Mouse (Mus musculus) neural tube, embryonic 11.5 days (tissue): ENCODE measurements around the gene Ttc30a2. TPM values are rescaled to one million over a fixed set of nuclear protein-coding genes. Genes with fewer than 3 reads are reported as not detected.
"Not testable (repeated sequence)": the region's sequence is repeated elsewhere in the genome, so short reads cannot be mapped to it uniquely, and the experiment has no call there.

Source experiments
- ATAC-seq: fragments of 200-750 bp; cut with Nextera tagmentation; 2 replicates; pipeline ENCODE4 v1.8.0; 2017; ENCODE audit warnings: moderate number of reproducible peaks, mild to moderate bottlenecking, moderate TSS enrichment, moderate library complexity; ENCODE audit not compliant: insufficient read depth, low FRiP score, low TSS enrichment
- DNase-seq: peaks from one replicate; pipeline ENCODE4 v3.0.0-alpha.2; 2015; ENCODE audit warnings: low spot score
- H3K27ac ChIP-seq: fragments of 300-500 bp; sonication (generic); 2 replicates; pipeline ENCODE4 v1.5.1; 2014; ENCODE audit warnings: low read depth, mild to moderate bottlenecking, low read length
- H3K27me3 ChIP-seq: fragments of 300-500 bp; sonication (generic); 2 replicates; pipeline ENCODE4 v1.6.1; 2014; ENCODE audit warnings: mild to moderate bottlenecking, low read length, mixed read lengths; ENCODE audit not compliant: control insufficient read depth, insufficient read depth
- H3K36me3 ChIP-seq: fragments of 300-500 bp; sonication (generic); 2 replicates; pipeline ENCODE4 v1.6.1; 2014; ENCODE audit warnings: mild to moderate bottlenecking, low read length, moderate library complexity, mixed read lengths; ENCODE audit not compliant: control insufficient read depth, insufficient read depth
- H3K4me1 ChIP-seq: fragments of 300-500 bp; sonication (generic); 2 replicates; pipeline ENCODE4 v1.6.1; 2014; ENCODE audit warnings: low read length, mixed read lengths; ENCODE audit not compliant: control insufficient read depth, insufficient read depth
- H3K4me2 ChIP-seq: fragments of 300-500 bp; sonication (generic); 2 replicates; pipeline ENCODE4 v1.6.1; 2014; ENCODE audit warnings: low read depth, mild to moderate bottlenecking, moderate library complexity
- H3K4me3 ChIP-seq: fragments of 300-500 bp; sonication (generic); 2 replicates; pipeline ENCODE4 v1.5.1; 2014; ENCODE audit warnings: low read depth, low read length
- H3K9ac ChIP-seq: fragments of 300-500 bp; sonication (generic); 2 replicates; pipeline ENCODE4 v1.6.1; 2014; ENCODE audit warnings: mild to moderate bottlenecking, low read length
- H3K9me3 ChIP-seq: fragments of 300-500 bp; sonication (generic); 2 replicates; pipeline ENCODE4 v1.6.1; 2016; ENCODE audit warnings: low read length; ENCODE audit not compliant: control insufficient read depth
- WGBS: fragments of 180-500 bp; shearing (Covaris S2); extraction: QIAGEN DNeasy Blood & Tissue Kit; methylation state at CpG from one replicate; pipeline ENCODE4 v1.1.7; 2014; 5-methylcytosine and 5-hydroxymethylcytosine counted together
- polyA plus RNA-seq: library from polyadenylated mRNA; unstranded; fragments of >200 nt; fragmentation: Nextera tagmentation; extraction: Ambion mirVana; gene quantifications from 2 replicates; pipeline ENCODE4 v1.2.1, GENCODE M21; 2014

Ttc30a2 gene
- polyA plus RNA-seq, 1 experiment from 2014 or later: 1.0 TPM

DNA sequence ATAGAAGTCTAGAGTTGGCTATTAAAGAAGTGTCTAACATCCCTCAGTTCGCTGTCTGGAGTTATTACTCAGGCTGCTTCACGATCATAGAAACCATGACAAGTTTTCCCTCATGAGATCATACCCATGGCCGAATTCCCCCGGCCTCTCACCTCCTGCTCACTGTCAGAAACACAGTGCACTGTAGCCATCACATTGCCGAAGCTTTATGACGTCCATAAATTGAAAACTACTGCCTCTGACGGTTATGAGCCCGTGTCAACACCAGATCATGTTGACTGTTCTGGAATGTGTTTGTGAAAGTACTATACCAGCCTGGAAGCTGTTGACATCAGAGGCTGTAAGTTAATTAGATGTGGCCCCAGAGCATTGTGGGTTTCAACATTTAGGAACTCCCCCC is 27.3 kb downstream of the Ttc30a2 start:
- 86% methylated on average over 8 of the region's 8 CpGs for WGBS

DNA sequence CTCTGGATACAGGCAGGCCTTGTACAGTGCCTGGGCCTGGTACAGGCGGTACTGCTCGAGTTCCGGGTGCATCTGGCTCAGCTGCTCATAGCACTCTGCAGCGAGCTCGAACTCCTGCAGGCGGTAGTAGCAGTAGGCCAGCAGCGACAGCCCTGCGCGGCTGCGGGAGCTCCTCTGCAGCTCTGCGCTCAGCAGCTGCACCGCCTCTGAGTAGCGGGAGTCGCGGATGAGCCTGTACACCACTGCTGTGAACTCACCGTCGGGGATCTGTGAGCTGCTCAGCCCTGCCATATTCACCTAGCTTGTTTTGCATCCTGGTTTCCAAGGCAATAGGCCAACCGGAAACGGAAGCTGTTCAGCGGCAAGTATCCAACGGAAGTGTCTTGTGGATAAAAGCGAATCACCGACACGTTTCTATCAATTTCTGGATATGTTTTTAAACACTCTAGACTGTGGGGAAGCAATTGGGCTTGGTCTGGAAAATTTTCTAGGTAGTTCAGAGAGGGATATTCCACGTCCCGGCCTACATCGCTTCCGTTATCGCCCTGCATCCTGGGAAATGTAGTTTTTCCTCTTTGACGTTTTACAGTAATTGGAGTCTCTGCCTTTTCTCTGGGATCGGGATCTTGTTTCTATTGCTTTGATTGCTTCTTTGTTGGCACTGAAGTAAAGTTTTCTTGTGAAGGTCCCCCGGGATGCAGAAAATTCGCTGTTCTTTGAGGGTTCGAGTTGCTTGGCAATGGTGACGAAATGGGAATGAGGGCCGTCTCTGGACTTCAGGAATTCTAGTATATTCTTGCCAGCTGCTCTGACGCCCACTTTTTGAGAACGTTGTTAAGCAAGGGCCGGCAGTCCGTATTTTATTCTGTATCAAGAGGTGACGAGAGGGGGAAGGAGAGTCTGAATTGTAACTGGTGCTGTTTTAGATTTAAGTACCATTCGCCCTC is 39.6 kb downstream of the Ttc30a2 start, which contains the start of gene Ttc30b:
Gene Ttc30b, minus strand, starts transcription at position 469 of the 947 bp plus-strand sequence.
- Histone ChIP-seq H3K4me3 (peak within 1 kb of the TSS; percentile 49), H3K4me2 (peak within 1 kb of the TSS; percentile 59), H3K27me3 (no peaks in the 10 kb centered on the region), H3K27ac (0 out of 2 replicates have a peak within 1 kb of the TSS, but pooled peaks have one; percentile 44), H3K9me3 (no peaks in the 10 kb centered on the region), H3K9ac (peak within 1 kb of the TSS; percentile 71), H3K4me1 (no peaks in the 10 kb centered on the region), H3K36me3 (no peaks in the 10 kb centered on the region)
- DNase-seq (peak; percentile 77), ATAC-seq (peak; percentile 82)
- WGBS: 5% methylated on average over 35 of the region's 42 CpGs

More for the DNA sequence above, 27.3 kb downstream of the Ttc30a2 start:
- Histone ChIP-seq H3K9me3 (no peaks in the 10 kb centered on the region), H3K9ac (no peak overlapping the region), H3K27ac (no peak overlapping the region), H3K36me3 (no peaks in the 10 kb centered on the region), H3K4me2 (no peak overlapping the region), H3K4me1 (no peaks in the 10 kb centered on the region), H3K4me3 (no peak overlapping the region), H3K27me3 (no peaks in the 10 kb centered on the region)
- no peak for ATAC-seq
- DNase-seq: no peak

- H3K4me1 ChIP-seq, H3K27me3 ChIP-seq, H3K27ac ChIP-seq, H3K9me3 ChIP-seq, DNase-seq, H3K36me3 ChIP-seq, H3K9ac ChIP-seq: not testable (repeated sequence)
- peak overlapping the region; percentile 49 for H3K4me3 ChIP-seq
- H3K4me2 ChIP-seq: peak overlapping the region; percentile 59
- 63% methylated on average over 15 of the region's 17 CpGs for WGBS
- peak; percentile 48 for ATAC-seq
Observed at GRCm38 (mm10) chr2:75937520-75938116, 40.4 kb downstream of the Ttc30a2 start.

DNA sequence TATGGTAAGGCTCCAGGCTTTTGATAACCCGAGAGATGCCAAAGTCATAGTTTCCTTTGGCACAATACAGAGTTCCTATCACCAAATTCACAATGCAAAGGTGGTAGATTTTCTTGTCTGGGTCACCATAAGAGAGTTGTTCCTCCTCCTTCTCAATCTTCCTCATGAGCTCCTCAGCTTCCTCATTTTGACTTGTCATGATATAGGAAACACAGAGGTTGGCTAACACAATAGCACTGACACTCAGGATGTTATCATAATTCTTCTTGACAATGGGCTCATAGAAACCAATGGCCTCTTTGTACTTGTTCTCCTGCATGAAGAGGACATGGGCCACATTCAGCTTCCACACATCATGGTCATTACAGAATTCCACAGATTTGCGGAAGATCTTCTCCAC is 41.3 kb downstream of the Ttc30a2 start:
- H3K4me3 ChIP-seq, H3K9me3 ChIP-seq, ATAC-seq, DNase-seq, H3K9ac ChIP-seq, H3K36me3 ChIP-seq, H3K27ac ChIP-seq, H3K4me2 ChIP-seq, H3K27me3 ChIP-seq, H3K4me1 ChIP-seq: not testable (repeated sequence)
- WGBS: 96% methylated on average over 2 of the region's 2 CpGs

- Histone ChIP-seq H3K4me2 (no peak overlapping the region), H3K36me3 (no peaks in the 10 kb centered on the region), H3K27me3 (no peaks in the 10 kb centered on the region), H3K27ac (no peak overlapping the region), H3K4me3 (no peak overlapping the region), H3K9ac (no peak overlapping the region), H3K4me1 (no peaks in the 10 kb centered on the region), H3K9me3 (no peaks in the 10 kb centered on the region)
- WGBS: 49% methylated on average over 7 of the region's 7 CpGs
- no peak for DNase-seq
- no peak for ATAC-seq
Observed at GRCm38 (mm10) chr2:75933541-75933940, 44.4 kb downstream of the Ttc30a2 start.

GRCm38 (mm10) chr2:75930941-75931340 is 47.0 kb downstream of the Ttc30a2 start:
- H3K4me2 ChIP-seq: no peak overlapping the region
- ATAC-seq (no peak), DNase-seq (no peak)
- H3K9me3 ChIP-seq: no peaks in the 10 kb centered on the region
- no peak overlapping the region for H3K27ac ChIP-seq
- no peak overlapping the region for H3K4me3 ChIP-seq
- H3K9ac ChIP-seq: no peak overlapping the region
- no peaks in the 10 kb centered on the region for H3K4me1 ChIP-seq
- no peaks in the 10 kb centered on the region for H3K27me3 ChIP-seq
- H3K36me3 ChIP-seq: no peaks in the 10 kb centered on the region
- WGBS: 85% methylated on average over 2 of the region's 2 CpGs

DNA sequence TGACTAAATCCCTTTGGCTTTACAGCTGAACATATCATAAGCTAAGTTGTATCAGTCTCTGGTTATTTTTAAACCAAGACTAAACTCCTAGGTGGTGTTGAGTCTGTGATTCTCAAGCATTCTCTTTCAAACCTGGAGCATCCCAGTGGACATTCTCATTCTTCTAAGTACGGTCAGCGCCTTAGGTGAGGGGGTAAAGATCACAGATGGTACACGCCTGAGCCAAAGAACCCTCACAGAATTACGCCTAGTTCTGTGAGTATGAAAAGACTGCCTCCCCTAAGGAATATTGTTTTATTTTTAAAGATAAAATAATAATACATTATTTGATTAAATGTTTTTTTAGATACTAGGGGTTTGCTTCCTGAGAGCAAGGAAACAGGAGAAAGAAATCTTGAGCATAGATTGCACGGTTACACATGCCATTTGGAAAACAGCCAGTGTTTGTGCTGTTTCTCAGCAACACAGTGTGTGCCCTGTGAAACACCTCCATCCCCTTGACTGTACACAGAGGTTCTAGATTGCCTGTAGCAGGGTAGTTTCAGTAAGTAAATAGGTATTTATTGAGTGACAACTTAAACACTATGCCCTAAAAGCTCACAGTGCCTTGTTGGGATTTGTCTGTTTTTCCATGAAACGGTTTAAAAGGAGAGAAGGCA is 48.1 kb downstream of the Ttc30a2 start:
- no peak overlapping the region for H3K9ac ChIP-seq
- H3K27ac ChIP-seq: no peak overlapping the region
- H3K27me3 ChIP-seq: no peaks in the 10 kb centered on the region
- no peak overlapping the region for H3K4me3 ChIP-seq
- H3K36me3 ChIP-seq: no peaks in the 10 kb centered on the region
- WGBS: 92% methylated on average over 6 of the region's 6 CpGs
- H3K4me2 ChIP-seq: no peak overlapping the region
- no peaks in the 10 kb centered on the region for H3K4me1 ChIP-seq
- DNase-seq (no peak), ATAC-seq (no peak)
- H3K9me3 ChIP-seq: no peaks in the 10 kb centered on the region

DNA sequence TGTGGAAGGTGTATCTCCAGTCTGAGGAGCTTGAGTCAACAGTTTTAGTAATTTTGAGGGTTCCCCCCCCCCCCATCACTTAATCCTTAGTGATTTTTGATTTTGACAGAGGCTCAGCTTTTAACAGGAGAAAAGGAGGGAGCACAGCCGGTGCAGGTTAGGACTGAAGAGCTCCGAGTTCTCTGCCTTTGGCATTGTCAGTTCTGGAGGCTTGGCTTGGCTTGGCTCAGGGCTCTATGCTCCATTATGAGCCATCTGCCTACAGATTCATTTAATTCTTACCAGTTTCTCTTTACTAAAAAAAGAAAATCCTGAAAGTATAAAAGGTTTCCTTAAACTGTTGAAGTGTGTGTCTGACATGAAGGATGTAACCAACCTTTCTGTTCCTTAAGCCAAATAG is 48.8 kb downstream of the Ttc30a2 start:
- WGBS: 91% methylated on average over 2 of the region's 2 CpGs
- Histone ChIP-seq H3K4me3 (no peak overlapping the region), H3K27ac (no peak overlapping the region), H3K4me2 (no peak overlapping the region), H3K9ac (no peak overlapping the region), H3K27me3 (no peaks in the 10 kb centered on the region), H3K9me3 (no peaks in the 10 kb centered on the region), H3K36me3 (no peaks in the 10 kb centered on the region), H3K4me1 (no peaks in the 10 kb centered on the region)
- ATAC-seq (no peak), DNase-seq (no peak)
